Mouse (Mus musculus): Measurements from ENCODE around the gene Slc25a43. TPM values are rescaled to one million over a fixed set of nuclear protein-coding genes. Genes with fewer than 3 reads are reported as not detected.

Slc25a43 gene
- total RNA-seq, 2 experiments from 2014 or later: 0.41 TPM; not detected in 1

GRCm38 (mm10) chrX:36811377-36811776 is 67.9 kb downstream of the Slc25a43 start:
- Histone ChIP-seq H3K27ac (no peak overlapping the region), H3K4me3 (no peak overlapping the region)
- DNase-seq (ENCODE audit: extremely low spot score in 1 of 2, low spot score in 2 of 2): no peak
- intact Hi-C loops (cut with DNase I): no loop called here
- TF ChIP-seq CTCF (IDR thresholded peaks at IDR 0.05): peak; percentile 57

GRCm38 (mm10) chrX:36814161-36814836 is 70.8 kb downstream of the Slc25a43 start:
- no peak for TF ChIP-seq CTCF (IDR thresholded peaks at IDR 0.05)
- Histone ChIP-seq H3K4me3 (no peak overlapping the region), H3K27ac (no peak overlapping the region)
- DNase-seq (ENCODE audit: extremely low spot score in 1 of 2, low spot score in 2 of 2): no peak
- intact Hi-C loops (cut with DNase I): no loop called here

- intact Hi-C loops (cut with DNase I): no loop called here
- no peak overlapping the region for H3K4me3 ChIP-seq
- no peak overlapping the region for H3K27ac ChIP-seq
- no peak for TF ChIP-seq CTCF (IDR thresholded peaks at IDR 0.05)
- no peak for DNase-seq (ENCODE audit: extremely low spot score in 1 of 2, low spot score in 2 of 2)
Observed at GRCm38 (mm10) chrX:36815022-36815421, 71.6 kb downstream of the Slc25a43 start.

- no peak overlapping the region for H3K4me3 ChIP-seq
- intact Hi-C loops (cut with DNase I): no loop called here
- DNase-seq (ENCODE audit: extremely low spot score in 1 of 2, low spot score in 2 of 2): no peak
- H3K27ac ChIP-seq: no peak overlapping the region
- no peak for TF ChIP-seq CTCF (IDR thresholded peaks at IDR 0.05)
Observed at GRCm38 (mm10) chrX:36815439-36815838, 72.0 kb downstream of the Slc25a43 start.

- no peak for TF ChIP-seq CTCF (IDR thresholded peaks at IDR 0.05)
- Histone ChIP-seq H3K4me3 (no peak overlapping the region), H3K27ac (no peak overlapping the region)
- intact Hi-C loops (cut with DNase I): no loop called here
- no peak for DNase-seq (ENCODE audit: extremely low spot score in 1 of 2, low spot score in 2 of 2)
Observed at GRCm38 (mm10) chrX:36816368-36816899, 73.0 kb downstream of the Slc25a43 start.

GRCm38 (mm10) chrX:36816953-36817441 is 73.5 kb downstream of the Slc25a43 start:
- intact Hi-C loops (cut with DNase I): no loop called here
- H3K4me3 ChIP-seq: no peak overlapping the region
- TF ChIP-seq CTCF (IDR thresholded peaks at IDR 0.05): no peak
- DNase-seq (ENCODE audit: extremely low spot score in 1 of 2, low spot score in 2 of 2): no peak
- H3K27ac ChIP-seq: no peak overlapping the region

GRCm38 (mm10) chrX:36819575-36819974 is 76.1 kb downstream of the Slc25a43 start:
- Histone ChIP-seq H3K4me3 (no peak overlapping the region), H3K27ac (no peak overlapping the region)
- DNase-seq (ENCODE audit: extremely low spot score in 1 of 2, low spot score in 2 of 2): no peak
- intact Hi-C loops (cut with DNase I): no loop called here
- no peak for TF ChIP-seq CTCF (IDR thresholded peaks at IDR 0.05)

- H3K27ac ChIP-seq: no peak overlapping the region
- intact Hi-C loops (cut with DNase I): loop anchor here (2.0 kb wide), 1 partner anchor 59 kb away; no protein-coding TSS in a partner anchor
- TF ChIP-seq CTCF (IDR thresholded peaks at IDR 0.05): peak; percentile 60
- DNase-seq (ENCODE audit: extremely low spot score in 1 of 2, low spot score in 2 of 2): peak in 1 of 2 experiments; percentile 24
- H3K4me3 ChIP-seq: no peak overlapping the region
Observed at GRCm38 (mm10) chrX:36820201-36820600, 76.7 kb downstream of the Slc25a43 start.

- intact Hi-C loops (cut with DNase I): no loop called here
- Histone ChIP-seq H3K4me3 (no peak overlapping the region), H3K27ac (no peak overlapping the region)
- DNase-seq (ENCODE audit: extremely low spot score in 1 of 2, low spot score in 2 of 2): no peak
- no peak for TF ChIP-seq CTCF (IDR thresholded peaks at IDR 0.05)
Observed at GRCm38 (mm10) chrX:36823932-36824711, 80.7 kb downstream of the Slc25a43 start.

GRCm38 (mm10) chrX:36825032-36825431 is 81.6 kb downstream of the Slc25a43 start:
- no peak for DNase-seq (ENCODE audit: extremely low spot score in 1 of 2, low spot score in 2 of 2)
- TF ChIP-seq CTCF (IDR thresholded peaks at IDR 0.05): no peak
- Histone ChIP-seq H3K27ac (no peak overlapping the region), H3K4me3 (no peak overlapping the region)
- intact Hi-C loops (cut with DNase I): no loop called here

Other genes with a start within 250 kb of the Slc25a43 start
- 100 to 1,000 TPM; 281 to 282 TPM for gene Pgrmc1, start 145.5 kb upstream of the Slc25a43 start, total RNA-seq (2021)
- gene Akap17b, start 98.3 kb upstream of the Slc25a43 start, total RNA-seq (2021): 10 to 100 TPM; 12.3 to 13.1 TPM
- 100 to 1,000 TPM; 302 to 310 TPM for gene Slc25a5, start 52.0 kb downstream of the Slc25a43 start, total RNA-seq (2021)
- gene Ube2a, start 130.2 kb downstream of the Slc25a43 start, total RNA-seq (2021): 10 to 100 TPM; 42.3 to 44.0 TPM
- gene C330007P06Rik, start 130.5 kb downstream of the Slc25a43 start, total RNA-seq (2021): 10 to 100 TPM; 36.6 to 37.7 TPM
- 10 to 100 TPM; 34.8 to 34.9 TPM for gene Nkrf, start 159.2 kb downstream of the Slc25a43 start, total RNA-seq (2021)
- 10 to 100 TPM; 56.9 to 59.2 TPM for gene Sept6, start 248.1 kb downstream of the Slc25a43 start, total RNA-seq (2021)